Mouse (Mus musculus) liver, embryonic 14.5 days (tissue): ENCODE measurements around the gene Agmo.

ENCODE experiments used
- CTCF ChIP-seq: IDR thresholded peaks from 2 replicates; pipeline ENCODE4 v1.5.1; 2016; ENCODE audit warnings: antibody characterized with exemption, low read depth, control low read depth
- EP300 ChIP-seq: IDR thresholded peaks from 2 replicates; pipeline ENCODE4 v1.6.1; 2016; ENCODE audit warnings: antibody characterized with exemption, low read depth

GRCm38 (mm10) chr12:37507406-37507805 is 266.0 kb downstream of the Agmo start:
- TF ChIP-seq CTCF (no peak), EP300 (no peak)
